8 mouse cellular contexts compared by ENCODE assay signal in the genomic region with DNA sequence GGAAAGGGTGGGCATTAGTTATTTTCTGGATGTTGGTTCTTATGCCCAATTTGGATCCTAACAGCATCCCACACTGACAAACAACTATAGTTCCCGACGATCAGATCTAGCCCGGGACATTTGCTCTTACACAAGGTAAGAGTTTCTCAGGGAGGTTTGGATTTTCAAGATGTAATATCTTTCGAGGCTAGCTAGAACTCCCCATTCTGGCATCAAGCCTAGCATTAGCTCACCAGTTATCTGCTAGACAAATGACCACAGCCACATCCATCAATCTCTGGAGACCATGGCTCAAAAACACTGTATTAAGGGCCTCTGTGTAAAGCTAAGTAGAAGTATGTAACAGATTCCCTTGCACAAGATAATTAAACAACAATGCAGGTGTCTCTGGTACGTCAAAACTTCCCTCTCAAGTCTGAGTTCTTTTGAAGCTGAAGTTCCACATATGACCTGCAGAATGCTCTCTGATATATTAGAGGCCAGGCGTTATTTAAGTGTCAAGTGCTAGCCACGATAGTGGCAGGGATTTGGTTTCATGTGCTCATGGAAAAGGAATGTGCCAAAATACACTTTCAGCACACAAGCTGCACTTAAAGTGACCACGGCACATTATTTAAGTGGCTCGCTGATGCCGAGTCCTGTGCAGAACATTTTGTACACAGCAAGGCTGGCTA. TPM values are rescaled to one million over a fixed set of nuclear protein-coding genes. Genes with fewer than 3 reads are reported as not detected.
DNase-seq lines count a peak whose midpoint lies in the region; ATAC-seq and TF ChIP-seq lines count a peak whose summit lies in the region.

No protein-coding gene starts in this region.

- 43% methylated on average over 10 of the region's 10 CpGs for WGBS in intestine, embryonic 14.5 days
- 24% methylated on average over 10 of the region's 10 CpGs for WGBS in lung, embryonic 14.5 days

- no peak overlapping the region for H3K4me3 ChIP-seq in intestine, embryonic 14.5 days (ENCODE audit: low read depth, low read length)
- H3K4me3 ChIP-seq in lung, embryonic 14.5 days (ENCODE audit: low read depth, low read length): no peak overlapping the region

- H3K9me3 ChIP-seq in intestine, embryonic 14.5 days (ENCODE audit: control insufficient read depth, low read length): no peaks in the 10 kb centered on the region
- no peaks in the 10 kb centered on the region for H3K9me3 ChIP-seq in lung, embryonic 14.5 days (ENCODE audit: low read depth, low read length)

- TF ChIP-seq CTCF in lung, embryonic 14.5 days (IDR thresholded peaks at IDR 0.05; ENCODE audit: low read depth): peak; percentile 37

- no peaks in the 10 kb centered on the region for H3K27me3 ChIP-seq in intestine, embryonic 14.5 days (replicated peaks; ENCODE audit: control insufficient read depth, insufficient read depth, low read length)
- H3K27me3 ChIP-seq in lung, embryonic 14.5 days (ENCODE audit: insufficient read depth, low read length): no peaks in the 10 kb centered on the region

- H3K27ac ChIP-seq in intestine, embryonic 14.5 days (ENCODE audit: low read depth): peak overlapping the region; percentile 40
- peak overlapping the region; percentile 86 for H3K27ac ChIP-seq in lung, embryonic 14.5 days (ENCODE audit: low read depth)

- H3K4me1 ChIP-seq in intestine, embryonic 14.5 days (replicated peaks; ENCODE audit: control insufficient read depth, insufficient read depth, low read length): peaks cover 25% of the 10 kb centered on the region
- peaks cover 43% of the 10 kb centered on the region for H3K4me1 ChIP-seq in lung, embryonic 14.5 days (ENCODE audit: insufficient read depth)

- no peak overlapping the region for H3K9ac ChIP-seq in intestine, embryonic 14.5 days (ENCODE audit: low read length)
- H3K9ac ChIP-seq in lung, embryonic 14.5 days: no peak overlapping the region

- peak; percentile 61 for DNase-seq in adipocyte (ENCODE audit: low spot score)
- DNase-seq in fibroblast of lung, adult 2 months (ENCODE audit: low read depth): peak; percentile 38
- DNase-seq in intestine, embryonic 14.5 days (ENCODE audit: low spot score): no peak
- peak; percentile 83 for DNase-seq in lung, embryonic 14.5 days
- DNase-seq in retina, postnatal 1 day: no peak
- DNase-seq in spleen, adult 18-20 months: no peak
- no peak for DNase-seq in thymus, postnatal 25 days
- DNase-seq in layer of hippocampus, adult 9-11 months: no peak

- no peak overlapping the region for H3K4me2 ChIP-seq in intestine, embryonic 14.5 days (ENCODE audit: low read length)
- H3K4me2 ChIP-seq in lung, embryonic 14.5 days: peak overlapping the region; percentile 31; the same call in 1 of the 2 replicates

- H3K36me3 ChIP-seq in intestine, embryonic 14.5 days (ENCODE audit: control insufficient read depth, insufficient read depth, low read length): peaks cover 6% of the 10 kb centered on the region; the same call in 1 of the 2 replicates
- H3K36me3 ChIP-seq in lung, embryonic 14.5 days (ENCODE audit: insufficient read depth): peaks cover 17% of the 10 kb centered on the region

- no peak for ATAC-seq in intestine, embryonic 14.5 days (replicated peaks; ENCODE audit: low FRiP score, low TSS enrichment, low read depth)
- peak; percentile 45 for ATAC-seq in lung, embryonic 14.5 days (ENCODE audit: insufficient read depth)

RNA-seq across cellular contexts. Expression of gene Slc38a4, which starts 51.8 kb away (rescaled TPM):
- polyA plus RNA-seq in intestine, embryonic 14.5 days (2014; fragmentation: Nextera tagmentation; extraction: Ambion mirVana): 68.3 and 74.8 TPM in 2 replicates
- 92.3 and 93.8 TPM in 2 replicates for polyA plus RNA-seq in lung, embryonic 14.5 days (2014; fragmentation: Nextera tagmentation; extraction: Ambion mirVana)

Comparison
In these comparisons a context has a peak if more than half of its experiments do, and no peak if none do; other contexts are left out.
1. DNase-seq: peak in adipocyte (single experiment), fibroblast of lung, adult 2 months (single experiment) and lung, embryonic 14.5 days (single experiment); none in intestine, embryonic 14.5 days (single experiment), retina, postnatal 1 day (single experiment), spleen, adult 18-20 months (0 of 2), thymus, postnatal 25 days (single experiment) and layer of hippocampus, adult 9-11 months (single experiment).